Mouse (Mus musculus) forebrain, embryonic 11.5 days (tissue): ENCODE measurements around the gene Fbrsl1. TPM values are rescaled to one million over a fixed set of nuclear protein-coding genes. Genes with fewer than 3 reads are reported as not detected.

Experiments used
- ATAC-seq: fragments of 200-750 bp; cut with Nextera tagmentation; replicated peaks from 2 replicates; pipeline ENCODE4 v1.8.0; 2017; ENCODE audit warnings: moderate TSS enrichment; ENCODE audit not compliant: low FRiP score
- DNase-seq: peaks from one replicate; pipeline ENCODE4 v3.0.0-alpha.2; 2017; ENCODE audit warnings: low spot score
- H3K27ac ChIP-seq: fragments of 300-500 bp; sonication (generic); 2 replicates; pipeline ENCODE4 v1.5.1; 2014; ENCODE audit warnings: low read depth, low read length
- H3K27me3 ChIP-seq: fragments of 300-500 bp; sonication (generic); 2 replicates; pipeline ENCODE4 v1.6.1; 2014; ENCODE audit warnings: mild to moderate bottlenecking, low read length, mixed read lengths; ENCODE audit not compliant: control insufficient read depth, insufficient read depth
- H3K36me3 ChIP-seq: fragments of 300-500 bp; sonication (generic); 2 replicates; pipeline ENCODE4 v1.6.1; 2014; ENCODE audit warnings: mild to moderate bottlenecking, low read length, moderate library complexity, mixed read lengths; ENCODE audit not compliant: control insufficient read depth, insufficient read depth
- H3K4me1 ChIP-seq: fragments of 300-500 bp; sonication (generic); replicated peaks from 2 replicates; pipeline ENCODE4 v1.6.1; 2014; ENCODE audit warnings: low read length, mixed read lengths; ENCODE audit not compliant: control insufficient read depth, insufficient read depth
- H3K4me2 ChIP-seq: fragments of 300-500 bp; sonication (generic); 2 replicates; pipeline ENCODE4 v1.6.1; 2014; ENCODE audit warnings: low read depth, mild to moderate bottlenecking, low read length, moderate library complexity, mixed read lengths; ENCODE audit not compliant: severe bottlenecking
- H3K4me3 ChIP-seq: fragments of 300-500 bp; sonication (generic); 2 replicates; pipeline ENCODE4 v1.5.1; 2014; ENCODE audit warnings: low read depth, low read length
- H3K9ac ChIP-seq: fragments of 300-500 bp; sonication (generic); 2 replicates; pipeline ENCODE4 v1.6.1; 2014; ENCODE audit warnings: low read length
- H3K9me3 ChIP-seq: fragments of 300-500 bp; sonication (generic); 2 replicates; pipeline ENCODE4 v1.6.1; 2016; ENCODE audit warnings: low read length, mixed read lengths; ENCODE audit not compliant: control insufficient read depth
- WGBS: fragments of 180-500 bp; shearing (Covaris S2); extraction: QIAGEN DNeasy Blood & Tissue Kit; methylation state at CpG from one replicate; pipeline ENCODE4 v1.1.7; 2014; 5-methylcytosine and 5-hydroxymethylcytosine counted together
- polyA plus RNA-seq: library from polyadenylated mRNA; unstranded; fragments of >200 nt; fragmentation: Nextera tagmentation; extraction: Ambion mirVana; gene quantifications from 2 replicates; pipeline ENCODE4 v1.2.1, GENCODE M21; 2014

The Fbrsl1 gene
- polyA plus RNA-seq, 1 experiment from 2014 or later: 41.1 TPM

DNA sequence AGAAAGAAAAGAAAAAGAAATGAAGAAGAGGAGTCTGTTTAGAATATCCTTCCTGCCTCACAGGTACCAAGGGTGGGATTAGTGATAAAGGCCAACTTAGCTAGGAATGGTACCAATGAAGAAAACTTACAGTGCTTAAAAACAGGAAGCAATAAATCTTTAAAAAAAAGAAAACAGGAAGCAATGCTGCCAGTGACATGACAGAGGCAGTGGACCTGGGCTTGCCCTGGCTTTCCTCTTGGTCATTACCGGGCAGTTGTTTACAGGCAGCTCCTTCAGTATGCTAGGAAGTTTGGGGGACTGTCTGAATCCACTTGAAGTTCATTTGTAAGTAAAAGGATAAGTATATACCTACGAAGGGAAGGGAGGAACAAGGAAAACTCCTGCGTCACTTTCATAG is 117.8 kb downstream of the Fbrsl1 start:
- DNase-seq (no peak), ATAC-seq (no peak)
- no peaks in the 10 kb centered on the region for H3K27me3 ChIP-seq
- no peak overlapping the region for H3K4me2 ChIP-seq
- no peak overlapping the region for H3K27ac ChIP-seq
- 96% methylated on average over 3 of the region's 3 CpGs for WGBS
- no peaks in the 10 kb centered on the region for H3K9me3 ChIP-seq
- no peaks in the 10 kb centered on the region for H3K4me1 ChIP-seq
- H3K4me3 ChIP-seq: no peak overlapping the region
- H3K36me3 ChIP-seq: peaks cover 11% of the 10 kb centered on the region; the same call in 1 of the 2 replicates
- H3K9ac ChIP-seq: no peak overlapping the region

DNA sequence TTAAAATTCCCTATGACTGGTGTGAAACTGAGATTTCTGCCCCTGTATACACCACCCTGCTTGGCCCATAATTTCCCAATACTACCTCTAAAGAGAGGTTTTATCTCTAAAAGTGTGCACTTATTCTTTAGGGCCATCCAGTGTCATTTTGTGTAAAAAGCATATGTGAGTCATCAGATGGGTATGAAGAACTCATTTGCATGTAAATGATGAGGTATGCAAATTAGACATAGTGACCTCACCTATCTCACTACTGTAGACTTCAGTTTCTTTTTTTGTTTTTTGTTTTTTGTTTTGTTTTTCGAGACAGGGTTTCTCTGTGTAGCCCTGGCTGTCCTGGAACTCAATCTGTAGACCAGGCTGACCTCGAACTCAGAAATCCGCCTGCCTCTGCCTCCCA is 135.2 kb downstream of the Fbrsl1 start:
- Histone ChIP-seq H3K36me3 (peaks cover 10% of the 10 kb centered on the region; the same call in 1 of the 2 replicates), H3K4me2 (no peak overlapping the region), H3K27ac (no peak overlapping the region), H3K4me3 (no peak overlapping the region), H3K27me3 (no peaks in the 10 kb centered on the region), H3K4me1 (no peaks in the 10 kb centered on the region), H3K9me3 (no peaks in the 10 kb centered on the region), H3K9ac (no peak overlapping the region)
- 89% methylated on average over 3 of the region's 3 CpGs for WGBS
- no peak for ATAC-seq
- DNase-seq: no peak

Other genes starting within 250 kb of the Fbrsl1 start
- gene Ankle2, start 217.5 kb downstream of the Fbrsl1 start, polyA plus RNA-seq: 39.0 and 48.6 TPM in 2 replicates
- 92.4 and 104 TPM in 2 replicates for gene Pgam5, start 178.6 kb downstream of the Fbrsl1 start, polyA plus RNA-seq
- gene Pxmp2, start 162.3 kb downstream of the Fbrsl1 start, polyA plus RNA-seq: 10.7 and 12.2 TPM in 2 replicates
- 49.8 and 50.7 TPM in 2 replicates for gene Pole, start 162.2 kb downstream of the Fbrsl1 start, polyA plus RNA-seq
- gene P2rx2, start 105.3 kb downstream of the Fbrsl1 start, polyA plus RNA-seq: 1.0 and 1.3 TPM in 2 replicates
- gene Lrcol1, start 103.8 kb downstream of the Fbrsl1 start, polyA plus RNA-seq: not detected in 2 replicates
- gene Galnt9, start 95.9 kb upstream of the Fbrsl1 start, polyA plus RNA-seq: 1.6 and 2.1 TPM in 2 replicates
- 68.9 and 78.2 TPM in 2 replicates for gene Noc4l, start 204.9 kb upstream of the Fbrsl1 start, polyA plus RNA-seq
- gene Ddx51, start 204.9 kb upstream of the Fbrsl1 start, polyA plus RNA-seq: 41.9 and 43.0 TPM in 2 replicates